Mouse (Mus musculus): ENCODE data around the gene Ciao2a. TPM values are rescaled to one million over a fixed set of nuclear protein-coding genes. Genes with fewer than 3 reads are reported as not detected.

The Ciao2a gene
- 65.8 TPM for polyA plus RNA-seq (2017; shearing (Covaris generic))

GRCm38 (mm10) chr9:66126456-66127192 is at the start of gene Ciao2a, which contains the start of gene Snx1:
TSS of gene Ciao2a (plus strand) at chr9:66126611.
TSS of gene Snx1 (minus strand) at chr9:66126587.

GRCm38 (mm10) chr9:66157958-66158830 is 31.8 kb downstream of the Ciao2a start, which contains the start of gene Dapk2:
TSS of gene Dapk2 (plus strand) at chr9:66158223.

Other genes starting within 250 kb of the Ciao2a start
- 1.4 TPM for gene Pclaf, start 236.4 kb upstream of the Ciao2a start, polyA plus RNA-seq (2017; shearing (Covaris generic))
- gene Trip4, start 217.8 kb upstream of the Ciao2a start, polyA plus RNA-seq (2017; shearing (Covaris generic)): 24.9 TPM
- gene Csnk1g1, start 217.7 kb upstream of the Ciao2a start, polyA plus RNA-seq (2017; shearing (Covaris generic)): 28.4 TPM
- gene Ppib, start 66.4 kb upstream of the Ciao2a start, polyA plus RNA-seq (2017; shearing (Covaris generic)): 211 TPM
- gene Snx22, start 56.9 kb upstream of the Ciao2a start, polyA plus RNA-seq (2017; shearing (Covaris generic)): 0.27 TPM
- 111 TPM for gene Snx1, start within 50 bp of the Ciao2a start, polyA plus RNA-seq (2017; shearing (Covaris generic))
- 2.1 TPM for gene Dapk2, start 31.6 kb downstream of the Ciao2a start, polyA plus RNA-seq (2017; shearing (Covaris generic))
- gene Herc1, start 223.8 kb downstream of the Ciao2a start, polyA plus RNA-seq (2017; shearing (Covaris generic)): 39.3 TPM